Mouse (Mus musculus) adrenal gland, adult 2 months (tissue): ENCODE measurements around the gene Rasa1. TPM values are rescaled to one million over a fixed set of nuclear protein-coding genes. Genes with fewer than 3 reads are reported as not detected.

Experiments
- polyA plus RNA-seq: library from polyadenylated mRNA; depleted of rRNA; stranded (reverse); fragments of >200 nt; gene quantifications from 2 replicates; pipeline ENCODE4 v1.2.3, GENCODE M21; 2012; rRNA removed
- total RNA-seq, 2 experiments: library from RNA; stranded (reverse); gene quantifications; 2 replicates each; pipeline ENCODE4 v1.2.3; 2021

Rasa1 gene
- total and polyA plus RNA-seq, 3 experiments: 4.1 to 46.2 (median 36.7) TPM

Other genes with a start within 250 kb of the Rasa1 start
- gene Ccnh, start 99.7 kb downstream of the Rasa1 start, total RNA-seq: 10 to 100 TPM; 39.4 to 39.8 TPM
- gene Ccnh, start 99.7 kb downstream of the Rasa1 start, polyA plus RNA-seq: 18.6 and 19.5 TPM in 2 replicates